Mouse (Mus musculus): ENCODE measurements at regions not wholly inside any gene's neighbourhood (a gene's known extent, or its start where the extent isn't known, plus 50 kb on each side); places are given as distances from the start of the nearest gene placed in this dataset.

DNA sequence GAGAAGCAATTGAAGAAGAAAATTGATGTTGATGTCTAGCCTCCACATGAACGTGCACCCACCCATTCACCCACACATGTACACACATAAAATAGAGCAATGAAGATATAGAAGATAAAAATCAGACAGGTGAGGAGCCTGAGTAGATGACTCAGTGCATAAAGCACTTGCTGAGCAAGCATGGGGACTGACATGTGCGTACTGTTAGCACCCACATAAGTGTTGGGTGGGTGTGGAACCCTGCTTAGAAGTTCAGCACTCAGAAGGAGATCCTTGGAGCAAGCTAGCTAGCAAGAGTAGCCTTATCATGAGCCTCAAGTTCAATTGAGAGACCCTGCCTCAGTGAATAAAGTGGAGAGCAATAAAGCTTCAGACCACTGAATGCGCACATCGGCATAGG is 305.7 kb upstream of the Adamts9 start:
- Histone ChIP-seq H3K36me3 (no peaks in the 10 kb centered on the region), H3K4me2 (no peak overlapping the region), H3K9me3 (replicated peaks) (no peaks in the 10 kb centered on the region), H3K27me3 (no peaks in the 10 kb centered on the region), H3K27ac (no peak overlapping the region), H3K9ac (no peak overlapping the region), H3K4me3 (replicated peaks) (no peak overlapping the region), H3K4me1 (replicated peaks) (no peaks in the 10 kb centered on the region)
- WGBS (ENCODE audit: insufficient replicate concordance) = 64% methylated on average over 4 of the region's 4 CpGs
- ATAC-seq (ENCODE audit: low read depth) (no peak), DNase-seq (no peak)

DNA sequence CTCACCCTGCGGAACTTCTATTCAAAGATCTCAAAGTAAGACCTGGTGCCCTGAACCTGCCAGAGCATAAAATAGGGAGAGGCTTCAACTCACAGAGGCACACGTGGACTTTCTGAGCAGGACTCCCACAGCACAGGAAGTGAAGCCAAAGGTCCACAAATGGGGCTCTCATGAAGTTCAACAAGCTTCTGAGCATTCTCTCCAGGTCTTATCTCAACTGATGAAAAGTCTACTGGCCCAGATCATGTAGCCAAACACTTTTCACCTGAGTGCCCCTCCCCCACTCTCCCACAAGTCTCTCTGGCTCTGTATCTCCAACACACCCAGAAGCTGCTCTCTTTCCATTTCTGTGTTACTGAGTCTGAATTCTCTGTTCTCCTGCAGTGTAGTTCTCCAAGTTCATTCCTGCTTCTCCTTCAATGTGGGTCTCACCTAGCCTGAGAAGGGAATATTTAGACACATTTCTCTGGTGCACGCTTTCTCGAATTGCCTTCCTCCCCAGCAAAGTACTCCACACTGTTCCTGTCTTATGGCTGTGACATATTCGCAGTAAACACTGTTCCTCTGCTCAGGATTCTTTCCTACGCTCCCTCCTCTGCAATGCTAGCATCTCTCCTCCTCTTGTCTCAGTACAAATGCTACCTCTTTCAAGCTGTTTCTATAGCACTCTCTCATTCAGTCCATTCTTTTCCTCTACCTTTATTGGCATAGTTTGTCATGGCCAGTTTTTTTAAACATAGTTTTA is 303.4 kb upstream of the Adamts9 start:
- no peak overlapping the region for H3K4me2 ChIP-seq
- H3K27me3 ChIP-seq = no peaks in the 10 kb centered on the region
- no peaks in the 10 kb centered on the region for H3K9me3 ChIP-seq (replicated peaks)
- no peak overlapping the region for H3K9ac ChIP-seq
- no peaks in the 10 kb centered on the region for H3K4me1 ChIP-seq (replicated peaks)
- no peaks in the 10 kb centered on the region for H3K36me3 ChIP-seq
- H3K4me3 ChIP-seq (replicated peaks) = no peak overlapping the region
- ATAC-seq (ENCODE audit: low read depth) = no peak
- H3K27ac ChIP-seq = no peak overlapping the region
- DNase-seq = no peak
- WGBS (ENCODE audit: insufficient replicate concordance) = 58% methylated on average over 6 of the region's 6 CpGs

DNA sequence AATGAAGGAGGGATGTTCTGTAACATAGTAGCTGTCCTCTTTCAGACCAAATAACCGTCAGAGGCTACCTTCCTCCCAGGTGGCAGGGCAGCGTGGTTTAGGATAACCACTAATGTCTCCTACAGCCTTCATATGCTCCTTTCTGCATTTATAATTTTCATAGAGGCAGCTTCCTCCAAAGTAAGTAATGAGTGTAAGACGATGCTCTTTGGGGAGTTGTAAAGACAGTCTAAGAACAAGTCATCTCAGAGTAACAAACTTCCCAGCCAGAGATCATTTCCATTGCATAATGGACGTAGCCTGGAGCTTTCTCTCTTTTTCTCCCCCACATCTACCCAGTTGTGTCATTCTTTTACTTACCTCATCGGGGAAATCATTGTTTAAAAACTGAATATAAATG is 292.3 kb upstream of the Adamts9 start:
- WGBS (ENCODE audit: insufficient replicate concordance) = 56% methylated on average over 5 of the region's 5 CpGs
- Histone ChIP-seq H3K27me3 (no peaks in the 10 kb centered on the region), H3K4me2 (no peak overlapping the region), H3K27ac (no peak overlapping the region), H3K9me3 (replicated peaks) (no peaks in the 10 kb centered on the region), H3K9ac (no peak overlapping the region), H3K4me1 (replicated peaks) (no peaks in the 10 kb centered on the region), H3K4me3 (replicated peaks) (no peak overlapping the region), H3K36me3 (no peaks in the 10 kb centered on the region)
- no peak for DNase-seq
- ATAC-seq (ENCODE audit: low read depth) = no peak

DNA sequence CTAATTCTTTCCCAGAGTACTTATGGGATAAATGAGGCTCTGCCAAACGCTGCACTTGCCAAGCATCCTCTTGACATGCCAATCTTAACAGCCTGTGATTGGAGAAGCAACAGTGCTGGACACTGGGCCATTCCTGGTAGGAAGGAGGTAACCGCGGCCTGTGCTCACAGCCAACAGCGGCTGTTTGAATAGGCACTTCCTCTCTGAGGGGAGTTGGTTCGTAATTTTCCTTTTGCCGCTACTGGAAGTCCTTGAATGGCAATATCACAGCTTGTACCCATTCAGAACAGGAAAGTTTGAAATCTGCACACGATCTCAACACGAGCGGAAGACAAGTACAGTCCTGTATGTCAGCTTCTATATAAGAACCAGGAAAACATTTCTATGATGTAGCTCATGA is 289.3 kb upstream of the Adamts9 start:
- no peak overlapping the region for H3K4me3 ChIP-seq (replicated peaks)
- no peaks in the 10 kb centered on the region for H3K4me1 ChIP-seq (replicated peaks)
- DNase-seq (no peak), ATAC-seq (ENCODE audit: low read depth) (no peak)
- no peaks in the 10 kb centered on the region for H3K27me3 ChIP-seq
- no peak overlapping the region for H3K4me2 ChIP-seq
- no peaks in the 10 kb centered on the region for H3K9me3 ChIP-seq (replicated peaks)
- H3K36me3 ChIP-seq = no peaks in the 10 kb centered on the region
- no peak overlapping the region for H3K27ac ChIP-seq
- WGBS (ENCODE audit: insufficient replicate concordance) = 63% methylated on average over 9 of the region's 9 CpGs
- H3K9ac ChIP-seq = no peak overlapping the region

DNA sequence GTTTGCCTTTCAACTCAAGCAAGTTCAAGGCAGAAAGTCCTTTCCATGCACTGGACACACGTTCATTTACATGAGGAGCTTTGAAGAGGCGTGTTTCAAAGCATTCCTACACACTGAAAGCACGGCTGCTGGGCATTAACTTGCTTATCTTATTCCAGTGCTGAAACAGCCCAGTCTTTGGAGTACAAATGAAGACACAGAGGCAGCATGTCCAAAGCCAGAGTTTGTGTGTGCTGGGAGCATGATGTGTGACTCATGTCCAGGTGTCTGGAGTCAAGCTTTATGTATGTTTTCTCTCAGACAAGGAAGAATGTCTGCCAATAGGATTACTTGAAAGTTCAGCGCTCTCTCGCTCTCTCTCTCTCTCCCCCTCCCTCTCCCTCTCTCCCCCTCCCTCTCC is 287.2 kb upstream of the Adamts9 start:
- no peak overlapping the region for H3K4me3 ChIP-seq (replicated peaks)
- H3K4me2 ChIP-seq = no peak overlapping the region
- H3K9ac ChIP-seq = no peak overlapping the region
- 53% methylated on average over 5 of the region's 5 CpGs for WGBS (ENCODE audit: insufficient replicate concordance)
- no peaks in the 10 kb centered on the region for H3K27me3 ChIP-seq
- H3K27ac ChIP-seq = no peak overlapping the region
- no peaks in the 10 kb centered on the region for H3K36me3 ChIP-seq
- H3K9me3 ChIP-seq (replicated peaks) = no peaks in the 10 kb centered on the region
- ATAC-seq (ENCODE audit: low read depth) = no peak
- H3K4me1 ChIP-seq (replicated peaks) = no peaks in the 10 kb centered on the region
- no peak for DNase-seq

DNA sequence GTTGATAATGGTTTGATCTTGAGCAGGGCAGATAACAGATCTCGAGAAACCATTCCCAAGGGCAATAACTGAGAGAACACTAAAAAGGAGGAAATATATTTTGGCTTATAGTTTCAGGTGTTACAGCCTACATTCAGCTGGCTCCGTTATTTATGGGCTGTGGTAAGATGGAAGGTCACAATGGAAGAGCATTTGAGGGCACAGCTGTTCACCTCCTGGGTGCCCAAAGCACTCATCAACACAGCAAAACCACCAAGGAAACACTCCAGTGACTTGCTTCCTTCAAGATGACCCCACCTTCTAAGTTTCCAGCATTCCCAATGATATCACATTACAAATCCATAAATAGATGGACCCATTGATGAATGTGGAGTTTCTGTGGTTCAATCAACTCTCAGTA is 286.0 kb upstream of the Adamts9 start:
- 69% methylated on average over 2 of the region's 2 CpGs for WGBS (ENCODE audit: insufficient replicate concordance)
- H3K27me3 ChIP-seq = no peaks in the 10 kb centered on the region
- no peaks in the 10 kb centered on the region for H3K4me1 ChIP-seq (replicated peaks)
- no peak overlapping the region for H3K27ac ChIP-seq
- H3K9ac ChIP-seq = no peak overlapping the region
- H3K9me3 ChIP-seq (replicated peaks) = no peaks in the 10 kb centered on the region
- H3K4me3 ChIP-seq (replicated peaks) = no peak overlapping the region
- no peaks in the 10 kb centered on the region for H3K36me3 ChIP-seq
- no peak for ATAC-seq (ENCODE audit: low read depth)
- H3K4me2 ChIP-seq = no peak overlapping the region
- no peak for DNase-seq

DNA sequence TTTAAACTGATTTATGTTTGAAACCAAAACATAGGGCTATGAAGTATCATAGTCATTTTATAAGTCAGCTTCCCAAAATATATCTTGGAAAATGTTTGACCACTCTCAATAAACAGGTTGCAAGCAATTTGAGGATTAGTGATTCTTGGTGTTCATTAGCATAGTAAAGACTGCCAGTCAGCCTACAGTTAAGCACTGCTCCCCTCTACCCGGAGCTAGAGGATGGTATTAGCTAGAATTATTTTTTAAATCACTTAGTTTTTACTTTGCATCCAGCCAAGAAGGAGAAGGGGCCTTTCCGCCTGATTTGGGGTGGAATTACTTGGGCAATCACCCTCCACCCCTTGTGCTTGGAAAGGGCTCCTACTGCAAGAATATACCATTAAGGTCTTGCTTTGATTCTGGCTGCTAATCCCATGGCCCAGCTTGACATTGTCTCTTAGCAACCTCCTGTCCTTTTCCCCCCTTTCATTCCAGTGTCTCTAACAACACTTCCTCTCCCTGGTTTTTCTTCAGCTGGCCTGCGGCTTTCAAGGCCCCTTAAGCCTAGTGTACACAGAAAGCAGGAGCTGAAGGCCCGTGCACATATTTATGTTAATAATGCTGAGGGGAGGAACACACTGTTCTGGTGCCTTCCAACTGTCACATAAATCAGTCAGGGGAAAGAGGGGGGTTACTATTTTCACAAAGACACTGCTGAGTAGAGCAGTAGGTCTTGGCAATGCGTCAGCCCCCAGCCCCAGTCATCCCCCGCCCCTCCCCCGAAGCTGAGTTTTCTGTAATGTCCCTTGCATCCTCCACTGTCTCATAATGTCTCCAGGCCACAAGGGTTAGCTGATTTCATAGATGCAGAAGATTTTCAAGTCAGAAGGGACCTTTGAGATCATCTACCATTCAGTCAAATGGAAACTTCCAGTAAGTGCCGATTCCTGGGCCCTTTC is 280.6 kb upstream of the Adamts9 start:
- no peaks in the 10 kb centered on the region for H3K4me1 ChIP-seq (replicated peaks)
- no peak overlapping the region for H3K27ac ChIP-seq
- H3K4me3 ChIP-seq (replicated peaks) = no peak overlapping the region
- H3K4me2 ChIP-seq = no peak overlapping the region
- no peaks in the 10 kb centered on the region for H3K9me3 ChIP-seq (replicated peaks)
- WGBS (ENCODE audit: insufficient replicate concordance) = 47% methylated on average over 8 of the region's 8 CpGs
- H3K36me3 ChIP-seq = no peaks in the 10 kb centered on the region
- ATAC-seq (ENCODE audit: low read depth) (no peak), DNase-seq (no peak)
- no peak overlapping the region for H3K9ac ChIP-seq
- H3K27me3 ChIP-seq = no peaks in the 10 kb centered on the region

DNA sequence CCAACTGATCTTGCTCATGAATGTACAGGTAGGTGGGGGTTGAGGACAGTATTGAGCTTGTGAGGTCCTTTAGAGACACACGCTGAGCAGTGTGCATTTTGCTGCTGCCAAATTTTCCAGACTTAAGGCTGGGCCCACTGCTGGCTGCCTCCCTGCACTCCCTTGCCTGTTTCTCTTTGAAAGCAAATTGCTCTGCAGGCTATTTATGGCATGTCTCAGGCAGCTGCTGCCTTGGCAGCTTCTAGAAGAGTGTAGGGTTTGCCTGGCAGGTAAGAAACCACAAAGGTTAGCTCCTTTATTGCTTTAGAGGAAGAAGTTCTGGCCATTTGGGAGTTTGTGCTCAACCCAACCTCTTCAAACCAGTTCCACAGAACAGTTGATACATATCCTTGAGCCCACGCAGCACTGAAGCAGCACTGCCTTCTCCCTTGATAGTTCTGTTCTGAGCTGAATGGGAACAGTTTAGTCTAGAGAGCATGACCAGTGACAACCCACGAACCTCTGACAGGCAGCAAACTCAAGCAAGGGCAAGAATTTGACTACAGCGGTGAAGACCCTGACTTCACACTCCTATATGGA is 274.8 kb upstream of the Adamts9 start:
- Histone ChIP-seq H3K9ac (no peak overlapping the region), H3K9me3 (replicated peaks) (no peaks in the 10 kb centered on the region), H3K27ac (no peak overlapping the region), H3K36me3 (no peaks in the 10 kb centered on the region), H3K4me3 (replicated peaks) (no peak overlapping the region), H3K4me2 (no peak overlapping the region), H3K4me1 (replicated peaks) (no peaks in the 10 kb centered on the region), H3K27me3 (no peaks in the 10 kb centered on the region)
- no peak for DNase-seq
- 56% methylated on average over 4 of the region's 4 CpGs for WGBS (ENCODE audit: insufficient replicate concordance)
- no peak for ATAC-seq (ENCODE audit: low read depth)

DNA sequence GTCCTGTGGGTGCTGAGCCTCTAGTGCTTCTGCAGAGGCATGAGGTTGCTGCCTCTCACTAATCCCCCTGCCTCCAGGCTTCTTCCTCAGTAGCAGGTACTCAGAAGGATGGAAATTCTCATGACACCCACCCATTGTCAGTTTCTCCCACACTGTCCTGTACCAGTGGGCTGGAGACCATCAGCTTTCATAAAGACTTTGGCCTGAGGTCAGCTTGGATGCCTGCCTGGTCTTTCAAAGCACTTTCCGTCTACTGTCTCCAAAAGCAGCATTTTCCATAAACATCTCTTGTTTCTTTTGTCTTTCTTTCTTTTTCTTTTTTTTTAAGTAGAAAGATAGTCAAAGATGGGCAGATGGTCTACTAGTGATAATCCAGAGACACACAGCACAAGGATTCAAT is 257.6 kb upstream of the Adamts9 start:
- Histone ChIP-seq H3K4me1 (replicated peaks) (no peaks in the 10 kb centered on the region), H3K4me3 (replicated peaks) (no peak overlapping the region), H3K9me3 (replicated peaks) (no peaks in the 10 kb centered on the region), H3K27ac (no peak overlapping the region), H3K27me3 (no peaks in the 10 kb centered on the region), H3K36me3 (no peaks in the 10 kb centered on the region), H3K4me2 (no peak overlapping the region), H3K9ac (no peak overlapping the region)
- 69% methylated on average over 1 of the region's 1 CpGs for WGBS (ENCODE audit: insufficient replicate concordance)
- DNase-seq = no peak
- no peak for ATAC-seq (ENCODE audit: low read depth)

DNA sequence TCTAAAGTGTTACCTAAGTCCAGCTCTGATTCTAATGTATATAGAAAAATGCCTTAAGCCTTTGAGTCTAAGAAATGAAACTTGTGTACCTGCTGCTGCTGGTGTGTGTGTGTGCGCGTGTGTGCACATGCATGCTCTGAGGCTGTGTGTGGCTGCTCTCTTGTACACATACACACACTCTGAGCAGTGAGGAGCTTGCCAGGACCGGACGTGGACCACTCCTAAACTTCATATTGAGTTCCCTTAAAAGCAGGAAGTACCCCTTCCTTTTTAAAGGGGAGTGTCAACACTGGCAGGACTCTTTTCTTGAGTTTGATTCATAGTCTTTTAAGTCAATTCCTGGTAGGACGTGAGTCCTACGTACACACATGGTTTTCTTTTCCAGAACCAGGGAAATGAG is 251.4 kb upstream of the Adamts9 start:
- H3K9me3 ChIP-seq (replicated peaks) = no peaks in the 10 kb centered on the region
- ATAC-seq (ENCODE audit: low read depth) = no peak
- DNase-seq = no peak
- no peaks in the 10 kb centered on the region for H3K27me3 ChIP-seq
- H3K36me3 ChIP-seq = no peaks in the 10 kb centered on the region
- H3K9ac ChIP-seq = no peak overlapping the region
- no peak overlapping the region for H3K4me3 ChIP-seq (replicated peaks)
- WGBS (ENCODE audit: insufficient replicate concordance) = 37% methylated on average over 6 of the region's 6 CpGs
- H3K4me1 ChIP-seq (replicated peaks) = no peaks in the 10 kb centered on the region
- no peak overlapping the region for H3K4me2 ChIP-seq
- H3K27ac ChIP-seq = no peak overlapping the region

DNA sequence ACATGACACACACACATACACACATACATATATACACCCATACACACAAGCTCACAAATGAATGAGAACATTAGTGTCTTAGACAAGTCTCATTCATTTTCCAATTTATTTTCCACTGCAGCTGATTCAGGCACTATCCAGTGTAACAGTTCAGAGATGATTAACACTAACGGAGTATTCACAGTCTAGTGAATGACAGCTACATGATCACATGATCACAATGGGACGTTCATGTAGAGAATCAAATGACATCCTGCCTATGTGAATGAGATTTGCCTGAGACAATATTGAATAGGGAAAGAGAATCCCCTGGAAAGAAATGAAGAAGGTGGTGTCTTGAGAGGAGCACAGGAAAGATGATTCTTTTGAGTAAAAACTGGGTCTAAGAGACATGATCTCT is 249.7 kb upstream of the Adamts9 start:
- WGBS (ENCODE audit: insufficient replicate concordance) = 42% methylated on average over 2 of the region's 2 CpGs
- no peak for DNase-seq
- no peak overlapping the region for H3K4me2 ChIP-seq

More for the DNA sequence above, 249.7 kb upstream of the Adamts9 start:
- H3K27ac ChIP-seq = no peak overlapping the region
- ATAC-seq (ENCODE audit: low read depth) = no peak
- no peaks in the 10 kb centered on the region for H3K4me1 ChIP-seq (replicated peaks)
- no peaks in the 10 kb centered on the region for H3K9me3 ChIP-seq (replicated peaks)
- H3K9ac ChIP-seq = no peak overlapping the region
- no peaks in the 10 kb centered on the region for H3K36me3 ChIP-seq
- H3K27me3 ChIP-seq = no peaks in the 10 kb centered on the region
- H3K4me3 ChIP-seq (replicated peaks) = no peak overlapping the region

All from liver, embryonic 13.5 days (tissue).